Mouse (Mus musculus): ENCODE data around the gene Focad.

DNA sequence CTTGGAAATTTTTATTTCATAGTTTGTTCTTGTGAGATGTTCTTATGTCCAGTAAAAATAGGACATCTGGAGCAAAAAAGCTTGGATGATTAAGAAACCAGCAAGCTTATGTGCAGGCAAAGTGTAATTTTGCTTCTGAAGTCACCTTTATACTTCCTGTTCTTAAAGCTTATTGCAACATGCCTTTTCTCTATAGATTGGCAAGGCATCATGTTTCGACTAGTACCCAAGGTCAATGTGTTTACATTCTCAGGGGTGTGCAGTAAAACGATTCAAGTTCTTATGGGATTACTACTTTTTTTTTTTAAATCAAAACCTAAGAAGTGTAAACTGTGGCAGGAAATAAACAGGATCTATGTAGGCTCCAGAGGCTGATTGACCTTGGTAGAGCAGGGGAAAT lies 242.9 kb downstream of the Focad start:
- TF ChIP-seq TAL1 (IDR thresholded peaks at IDR 0.05; ENCODE audit: low read length): no peak
- TF ChIP-seq GATA1 (IDR thresholded peaks at IDR 0.05; ENCODE audit: low read length): no peak
